Mouse (Mus musculus) embryonic facial prominence, embryonic 15.5 days (tissue): Measurements from ENCODE around the gene Crebrf. TPM values are rescaled to one million over a fixed set of nuclear protein-coding genes. Genes with fewer than 3 reads are reported as not detected.
A peak's percentile ranks its signal among the peaks of the same experiment; 100 is the strongest.

Source experiments
- ATAC-seq: fragments of 200-750 bp; cut with Nextera tagmentation; 2 replicates; pipeline ENCODE4 v1.8.0; 2017; ENCODE audit warnings: low read depth, moderate TSS enrichment; ENCODE audit not compliant: insufficient number of reproducible peaks, low FRiP score, low TSS enrichment
- H3K27ac ChIP-seq: fragments of 300-500 bp; sonication (generic); replicated peaks from 2 replicates; pipeline ENCODE4 v1.5.1; 2015; ENCODE audit warnings: mild to moderate bottlenecking, inconsistent platforms
- H3K27me3 ChIP-seq: fragments of 300-500 bp; sonication (generic); 2 replicates; pipeline ENCODE4 v1.6.1; 2015; ENCODE audit warnings: inconsistent platforms
- H3K36me3 ChIP-seq: fragments of 300-500 bp; sonication (generic); 2 replicates; pipeline ENCODE4 v1.6.1; 2015; ENCODE audit warnings: mild to moderate bottlenecking, inconsistent platforms
- H3K4me1 ChIP-seq: fragments of 300-500 bp; sonication (generic); 2 replicates; pipeline ENCODE4 v1.6.1; 2015; ENCODE audit warnings: inconsistent platforms
- H3K4me2 ChIP-seq: fragments of 300-500 bp; sonication (generic); replicated peaks from 2 replicates; pipeline ENCODE4 v1.6.1; 2015; ENCODE audit warnings: mild to moderate bottlenecking, inconsistent platforms
- H3K4me3 ChIP-seq: fragments of 300-500 bp; sonication (generic); replicated peaks from 2 replicates; pipeline ENCODE4 v1.5.1; 2015; ENCODE audit warnings: mild to moderate bottlenecking, inconsistent platforms
- H3K9ac ChIP-seq: fragments of 300-500 bp; sonication (generic); 2 replicates; pipeline ENCODE4 v1.6.1; 2015; ENCODE audit warnings: inconsistent platforms
- H3K9me3 ChIP-seq: fragments of 300-500 bp; sonication (generic); replicated peaks from 2 replicates; pipeline ENCODE4 v1.6.1; 2016; ENCODE audit warnings: inconsistent platforms
- WGBS: fragments of 180-500 bp; shearing (Covaris S2); methylation state at CpG from one replicate; pipeline ENCODE4 v1.1.7; 2015; 5-methylcytosine and 5-hydroxymethylcytosine counted together
- polyA plus RNA-seq: library from polyadenylated mRNA; unstranded; fragments of >200 nt; fragmentation: Nextera tagmentation; extraction: Ambion mirVana; gene quantifications from 2 replicates; pipeline ENCODE4 v1.2.1, GENCODE M21; 2015

Crebrf gene
- 7.5 and 9.3 TPM in 2 replicates for polyA plus RNA-seq

DNA sequence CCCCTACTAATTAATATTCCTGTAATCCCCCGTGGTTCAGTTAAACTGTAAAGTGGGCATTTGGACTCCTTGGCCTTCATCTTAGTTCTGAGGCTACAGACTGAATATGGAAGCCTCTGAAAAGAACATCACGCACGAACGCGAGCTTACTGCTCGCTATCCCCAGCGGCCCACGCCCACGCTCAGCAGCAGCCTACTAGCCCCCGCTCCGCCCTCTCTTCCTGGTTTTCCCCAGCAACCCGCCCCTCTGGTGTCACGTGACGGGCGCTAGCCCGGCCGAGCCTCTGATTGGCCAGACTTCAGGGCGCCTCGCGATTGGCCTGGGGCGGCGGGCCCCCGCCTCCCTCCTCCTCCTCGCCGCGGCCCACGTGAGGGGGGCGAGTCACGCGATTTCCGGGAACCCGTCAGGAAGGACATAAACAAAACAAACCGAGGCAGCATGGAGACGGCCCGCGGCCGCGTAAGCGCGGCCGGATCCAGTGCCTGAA lies at the start of gene Crebrf:
Crebrf (plus strand) TSS at position 380 of the 488 bp plus-strand sequence.
- H3K27ac ChIP-seq = peak within 1 kb of the TSS; percentile 79
- under 1% methylated on average over 41 of the region's 41 CpGs for WGBS

DNA sequence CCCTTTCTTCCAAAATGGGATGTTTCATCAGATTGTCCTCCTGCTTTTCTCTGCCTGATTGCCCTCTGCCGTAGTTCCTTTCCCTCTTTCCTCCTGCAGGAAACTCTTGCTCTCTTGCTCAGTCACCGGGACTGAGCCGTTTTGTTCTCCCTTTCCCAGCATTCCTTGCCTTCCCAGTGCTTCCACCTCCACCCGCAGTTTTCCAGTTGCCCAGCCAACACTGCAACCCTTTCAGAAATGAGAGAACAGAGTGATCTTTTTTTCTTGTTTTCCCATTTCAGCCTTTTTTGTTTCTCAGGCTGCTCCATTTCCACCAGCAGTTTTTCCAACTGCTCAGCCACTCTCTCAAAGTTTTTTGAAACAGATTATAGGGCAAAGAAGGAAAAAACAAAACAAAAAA lies 44.2 kb upstream of the Crebrf start:
- ATAC-seq = no peak
- H3K4me2 ChIP-seq = no peak overlapping the region

More for the DNA sequence above, at the start of gene Crebrf:
- no peaks in the 10 kb centered on the region for H3K27me3 ChIP-seq
- peak within 1 kb of the TSS; percentile 69 for H3K4me2 ChIP-seq
- H3K9ac ChIP-seq = peak within 1 kb of the TSS; percentile 51
- H3K36me3 ChIP-seq = no peaks in the 10 kb centered on the region
- no peaks in the 10 kb centered on the region for H3K4me1 ChIP-seq
- H3K9me3 ChIP-seq = no peaks in the 10 kb centered on the region
- peak; percentile 87 for ATAC-seq
- H3K4me3 ChIP-seq = peak within 1 kb of the TSS; percentile 96

DNA sequence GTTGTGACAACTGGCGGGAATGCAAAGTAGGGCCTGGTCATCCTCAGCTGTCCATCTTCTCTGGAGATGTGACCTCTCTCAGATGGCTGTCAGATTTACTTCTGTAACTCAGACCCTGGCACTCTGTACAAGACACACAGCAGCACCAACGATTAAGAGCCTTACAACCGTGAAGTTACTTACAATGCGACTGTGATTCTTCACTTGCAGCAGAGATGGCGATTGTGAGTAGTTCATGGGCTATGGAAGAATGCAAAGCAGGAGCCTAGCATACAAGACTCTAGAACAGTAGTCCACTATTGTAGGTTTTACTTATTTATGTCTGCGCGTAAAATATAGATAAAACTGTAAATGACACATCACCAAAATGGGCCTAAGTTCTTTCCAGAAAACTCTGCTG lies 39.6 kb upstream of the Crebrf start:
- H3K4me3 ChIP-seq = peak overlapping the region; percentile 94
- peaks cover 26% of the 10 kb centered on the region for H3K4me1 ChIP-seq
- H3K9ac ChIP-seq = no peak overlapping the region
- H3K27me3 ChIP-seq = no peaks in the 10 kb centered on the region
- peak overlapping the region; percentile 94 for H3K27ac ChIP-seq
- H3K9me3 ChIP-seq = no peaks in the 10 kb centered on the region
- H3K36me3 ChIP-seq = no peaks in the 10 kb centered on the region; the same call in 1 of the 2 replicates
- WGBS = 23% methylated on average over 7 of the region's 7 CpGs
- H3K4me2 ChIP-seq = peak overlapping the region; percentile 65
- no peak for ATAC-seq

More for the DNA sequence above, 44.2 kb upstream of the Crebrf start:
- H3K27ac ChIP-seq = no peak overlapping the region
- H3K9me3 ChIP-seq = no peaks in the 10 kb centered on the region
- WGBS = 51% methylated on average over 4 of the region's 4 CpGs
- H3K4me3 ChIP-seq = no peak overlapping the region
- no peaks in the 10 kb centered on the region for H3K27me3 ChIP-seq
- H3K4me1 ChIP-seq = peaks cover 3% of the 10 kb centered on the region; the same call in 1 of the 2 replicates
- H3K36me3 ChIP-seq = no peaks in the 10 kb centered on the region
- H3K9ac ChIP-seq = no peak overlapping the region

DNA sequence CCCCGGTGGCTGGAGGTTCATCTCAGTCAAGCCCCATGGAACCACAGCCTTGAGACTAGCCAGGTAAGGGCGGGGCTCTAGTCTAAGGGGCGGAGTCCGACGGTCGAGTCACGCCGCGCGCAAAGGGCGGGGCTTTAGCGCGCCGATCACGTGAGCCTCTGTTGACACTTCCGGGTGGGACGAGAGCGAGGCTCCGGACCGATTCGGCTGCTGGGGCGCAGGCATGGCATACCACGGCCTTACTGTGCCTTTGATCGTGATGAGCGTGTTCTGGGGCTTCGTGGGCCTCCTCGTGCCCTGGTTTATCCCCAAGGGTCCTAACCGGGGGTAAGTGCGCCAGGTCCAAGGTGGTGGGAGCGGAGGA lies 39.2 kb upstream of the Crebrf start:
- Histone ChIP-seq H3K36me3 (no peaks in the 10 kb centered on the region; the same call in 1 of the 2 replicates), H3K4me1 (peaks cover 26% of the 10 kb centered on the region), H3K4me3 (peak overlapping the region; percentile 94), H3K9ac (peak overlapping the region; percentile 85), H3K27me3 (no peaks in the 10 kb centered on the region), H3K27ac (peak overlapping the region; percentile 94), H3K4me2 (peak overlapping the region; percentile 65), H3K9me3 (no peaks in the 10 kb centered on the region)
- WGBS = under 1% methylated on average over 30 of the region's 30 CpGs
- ATAC-seq = peak; percentile 94

DNA sequence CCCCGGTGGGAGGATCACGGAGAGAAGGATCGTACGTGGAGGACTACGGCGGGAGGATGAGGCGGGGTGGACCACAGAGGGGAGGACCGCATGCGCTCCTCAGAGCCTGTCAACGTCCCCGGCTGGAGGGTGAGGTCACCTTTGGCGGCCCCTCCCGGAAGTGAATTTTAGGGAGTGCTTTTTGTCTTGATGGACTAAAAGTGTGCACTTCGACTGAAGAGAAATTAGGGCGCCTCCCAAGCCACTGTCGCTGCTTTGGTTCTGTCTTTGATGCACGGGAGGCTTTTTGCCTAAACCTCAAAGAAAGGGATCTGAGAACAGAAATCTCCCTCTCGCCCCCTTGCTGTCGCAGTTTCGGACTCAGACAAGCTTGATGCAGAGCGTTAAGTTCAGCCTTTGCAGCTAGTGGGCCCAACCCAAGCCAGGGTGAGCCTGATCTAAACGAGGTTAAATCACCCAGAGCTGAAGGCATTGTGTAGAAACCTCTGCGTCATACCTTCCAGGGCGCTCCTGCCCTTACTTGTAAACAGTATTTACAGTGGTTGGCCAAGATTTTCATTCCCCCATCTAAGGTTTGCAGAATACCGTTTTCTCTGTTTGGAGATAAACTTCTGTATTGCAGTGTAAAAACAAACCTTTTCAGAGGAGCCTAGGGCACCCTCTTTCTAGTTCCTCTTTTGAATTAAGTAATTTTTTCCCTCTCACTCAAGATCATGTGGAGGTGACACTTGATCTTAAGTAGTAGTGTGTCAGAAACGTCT lies 38.7 kb upstream of the Crebrf start:
- 2% methylated on average over 26 of the region's 26 CpGs for WGBS
- peak overlapping the region; percentile 94 for H3K27ac ChIP-seq
- H3K27me3 ChIP-seq = no peaks in the 10 kb centered on the region
- peak overlapping the region; percentile 85 for H3K9ac ChIP-seq
- no peaks in the 10 kb centered on the region for H3K9me3 ChIP-seq
- H3K4me3 ChIP-seq = peak overlapping the region; percentile 94
- H3K36me3 ChIP-seq = no peaks in the 10 kb centered on the region; the same call in 1 of the 2 replicates
- ATAC-seq = peak; percentile 89
- H3K4me2 ChIP-seq = peak overlapping the region; percentile 65
- peaks cover 26% of the 10 kb centered on the region for H3K4me1 ChIP-seq

DNA sequence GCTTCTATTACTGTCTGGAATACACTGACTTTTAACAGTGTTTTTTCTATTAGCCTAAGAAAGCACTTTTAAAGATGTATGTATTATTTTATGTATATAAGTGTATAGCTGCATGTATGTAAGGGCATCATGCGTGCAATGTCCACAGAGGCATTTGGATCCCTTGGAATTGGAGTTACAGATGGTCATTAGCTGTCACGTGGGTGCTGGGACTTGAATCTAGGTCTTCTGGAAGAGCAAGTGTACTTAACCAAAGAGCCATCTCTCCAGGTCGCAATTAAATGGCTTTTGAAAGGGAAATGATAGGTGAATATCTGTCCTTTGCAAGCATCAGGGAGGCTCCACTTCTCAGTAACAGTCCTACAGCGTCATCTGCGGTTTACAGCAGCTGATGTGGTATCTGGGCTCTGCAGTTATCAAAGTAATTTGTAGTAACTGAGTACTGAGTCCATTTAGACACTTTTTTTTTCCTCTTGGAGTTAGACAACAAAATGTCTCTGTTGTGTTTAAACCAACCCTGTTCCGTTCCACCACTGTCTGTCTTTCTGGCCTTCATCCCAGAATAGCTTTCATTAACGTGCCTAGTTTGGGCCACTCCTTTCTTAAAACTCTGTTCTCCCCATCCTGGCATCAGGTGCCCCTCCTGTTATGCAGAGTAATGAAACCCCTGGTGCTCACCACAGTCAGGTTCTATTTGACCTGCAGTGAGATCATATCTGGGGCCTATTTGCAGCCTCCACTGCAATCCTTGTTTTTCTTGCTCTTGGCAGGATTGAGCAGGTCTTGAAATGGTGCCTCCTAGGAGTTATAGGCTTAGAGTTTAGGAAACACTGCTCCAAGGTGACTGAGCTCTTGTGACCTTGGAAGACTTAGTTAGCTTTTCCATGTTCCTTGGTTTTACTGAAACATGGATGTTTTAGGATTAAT lies 37.5 kb upstream of the Crebrf start:
- no peak overlapping the region; the same call in none of the 2 replicates for H3K27ac ChIP-seq

DNA sequence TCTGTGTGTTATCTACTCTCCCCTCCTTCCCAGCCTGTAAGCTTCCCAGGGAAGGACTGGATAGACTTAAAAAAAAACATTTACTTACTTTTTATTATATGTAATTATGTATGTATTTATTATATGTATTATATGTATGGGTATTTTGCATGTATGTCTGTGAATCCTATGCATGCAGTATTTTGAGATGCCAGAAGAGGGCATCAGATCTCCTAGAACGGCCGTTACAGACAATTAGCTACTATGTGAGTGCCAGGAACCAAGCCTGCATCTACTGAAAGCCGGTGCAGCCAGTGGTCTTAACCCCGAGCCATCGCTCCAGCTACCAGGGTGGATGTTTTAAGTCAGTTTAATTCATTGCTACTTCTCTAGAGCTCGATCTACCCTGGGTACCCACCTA lies 34.2 kb upstream of the Crebrf start:
- Histone ChIP-seq H3K27ac (no peak overlapping the region), H3K9ac (no peak overlapping the region), H3K27me3 (no peaks in the 10 kb centered on the region), H3K4me2 (no peak overlapping the region), H3K4me3 (no peak overlapping the region), H3K4me1 (peaks cover 23% of the 10 kb centered on the region), H3K36me3 (peaks cover 19% of the 10 kb centered on the region), H3K9me3 (no peaks in the 10 kb centered on the region)
- ATAC-seq = no peak
- WGBS = 90% methylated on average over 6 of the region's 6 CpGs

More for the DNA sequence above, 37.5 kb upstream of the Crebrf start:
- no peaks in the 10 kb centered on the region for H3K9me3 ChIP-seq
- H3K36me3 ChIP-seq = no peaks in the 10 kb centered on the region; the same call in 1 of the 2 replicates
- H3K4me1 ChIP-seq = peaks cover 26% of the 10 kb centered on the region
- H3K4me3 ChIP-seq = peak overlapping the region; percentile 94
- no peaks in the 10 kb centered on the region for H3K27me3 ChIP-seq
- no peak for ATAC-seq
- H3K4me2 ChIP-seq = peak overlapping the region; percentile 65
- no peak overlapping the region for H3K9ac ChIP-seq
- WGBS = 72% methylated on average over 7 of the region's 7 CpGs

DNA sequence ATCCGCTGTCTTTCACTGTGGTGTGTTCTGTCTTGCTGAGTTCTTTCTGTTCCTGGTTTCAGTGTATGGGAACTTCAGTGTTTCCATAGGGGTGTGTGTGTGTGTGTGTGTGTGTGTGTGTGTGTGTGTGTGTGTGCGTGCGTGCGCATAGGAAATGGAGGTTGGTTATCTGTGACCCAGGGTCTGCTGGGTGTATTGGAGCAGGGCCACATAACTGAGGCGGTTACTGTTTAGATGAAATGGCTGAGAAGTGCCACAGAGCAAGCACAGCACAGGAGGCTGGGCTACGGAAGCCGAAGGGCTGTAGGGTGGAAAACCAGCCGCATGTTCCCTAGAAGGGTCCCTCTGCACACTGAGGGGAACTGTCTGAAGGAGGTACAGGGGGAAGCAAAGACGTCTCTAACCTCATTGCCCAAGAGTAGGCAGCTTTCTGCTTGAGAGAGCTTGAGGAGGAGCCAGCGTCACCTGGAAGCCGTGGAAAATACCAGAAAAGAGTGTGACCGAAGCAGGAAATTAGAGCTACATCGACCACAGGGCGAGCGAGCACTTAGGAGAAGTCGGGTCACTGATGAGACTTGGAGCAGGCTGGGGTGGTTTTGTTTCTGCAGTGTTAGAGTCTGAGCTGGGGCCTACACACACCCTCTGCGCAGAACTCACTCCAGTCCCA lies 29.0 kb upstream of the Crebrf start:
- 85% methylated on average over 17 of the region's 17 CpGs for WGBS
- Histone ChIP-seq H3K9me3 (no peaks in the 10 kb centered on the region), H3K4me3 (no peak overlapping the region), H3K27me3 (no peaks in the 10 kb centered on the region), H3K27ac (no peak overlapping the region), H3K9ac (no peak overlapping the region), H3K4me2 (no peak overlapping the region), H3K36me3 (peaks cover 19% of the 10 kb centered on the region; the same call in 1 of the 2 replicates), H3K4me1 (peaks cover 42% of the 10 kb centered on the region)
- no peak for ATAC-seq

DNA sequence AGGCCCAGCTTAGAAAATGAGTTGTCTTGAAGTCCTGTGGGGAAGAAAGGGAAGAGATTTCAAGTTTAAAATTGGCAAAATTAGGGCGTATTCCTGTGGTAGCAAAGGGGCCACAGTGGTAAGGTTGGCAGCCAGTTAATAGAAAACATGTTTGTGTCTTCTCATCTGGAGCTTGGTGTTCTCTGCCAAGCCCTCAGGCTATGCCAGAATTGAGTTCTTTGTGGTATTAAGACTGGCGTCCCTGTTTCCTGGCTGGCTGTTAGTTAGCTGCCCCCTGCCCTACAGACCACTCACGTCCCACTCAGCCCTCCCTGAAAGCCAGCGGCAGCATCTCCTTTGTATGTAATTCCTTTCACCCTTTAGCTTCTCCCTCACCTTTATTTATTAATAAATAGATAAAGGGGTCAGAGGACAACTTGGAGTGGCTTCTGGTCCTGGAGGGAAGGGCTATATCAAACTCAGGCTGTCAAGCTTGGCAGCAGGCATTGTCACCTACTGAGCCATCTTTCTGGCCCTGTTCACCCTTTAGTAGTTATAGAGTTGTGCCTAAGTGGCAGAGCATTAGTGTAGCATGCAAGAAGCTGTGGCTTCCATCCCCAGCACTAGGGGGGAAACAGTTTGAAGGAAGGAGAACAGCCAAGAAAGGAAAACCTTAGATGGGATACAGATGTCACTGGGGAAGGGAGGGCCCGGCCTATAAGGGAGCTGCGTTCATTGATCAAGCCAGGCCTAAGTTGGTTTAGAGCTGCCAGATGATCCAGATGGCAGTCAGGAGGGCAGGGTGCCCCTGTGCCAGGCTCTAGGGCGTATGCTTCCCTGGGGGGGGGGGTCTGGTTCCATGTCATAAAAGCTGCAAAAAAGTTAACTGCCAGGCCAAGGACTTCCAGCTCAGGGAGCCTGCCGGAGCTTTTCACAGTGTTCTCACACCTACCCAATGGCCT lies 26.4 kb upstream of the Crebrf start:
- Histone ChIP-seq H3K4me3 (no peak overlapping the region), H3K4me1 (peaks cover 42% of the 10 kb centered on the region), H3K27ac (peak overlapping the region; percentile 91), H3K9ac (0 out of 2 replicates have a peak overlapping the region, but pooled peaks have one; percentile 1), H3K27me3 (no peaks in the 10 kb centered on the region), H3K9me3 (no peaks in the 10 kb centered on the region), H3K4me2 (no peak overlapping the region), H3K36me3 (peaks cover 16% of the 10 kb centered on the region; the same call in 1 of the 2 replicates)
- 33% methylated on average over 8 of the region's 8 CpGs for WGBS
- ATAC-seq = peak; percentile 76

DNA sequence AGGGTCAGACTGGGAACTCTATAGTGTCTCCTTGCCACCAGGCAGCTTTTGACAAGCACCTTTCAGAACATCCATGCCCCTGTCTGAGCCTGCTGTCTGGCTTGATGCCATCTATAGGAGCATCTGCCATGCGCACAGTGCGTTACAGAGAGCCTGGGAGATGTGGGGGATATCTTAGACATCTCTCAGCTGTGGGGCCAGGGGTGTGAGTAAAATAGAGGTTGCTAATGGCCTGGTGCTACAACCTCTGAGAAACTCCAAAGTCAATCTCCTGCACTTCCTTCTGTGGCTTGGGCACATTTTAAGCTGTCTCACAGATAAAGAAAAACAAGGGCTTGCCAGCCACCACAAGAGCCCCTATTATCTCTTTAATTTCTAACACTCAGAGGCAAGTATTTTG lies 25.6 kb upstream of the Crebrf start:
- H3K36me3 ChIP-seq = peaks cover 8% of the 10 kb centered on the region; the same call in 1 of the 2 replicates
- H3K4me2 ChIP-seq = no peak overlapping the region
- WGBS = 21% methylated on average over 2 of the region's 2 CpGs
- no peak overlapping the region for H3K9ac ChIP-seq
- H3K4me3 ChIP-seq = no peak overlapping the region
- 0 out of 2 replicates have a peak, but pooled peaks have one; percentile 25 for ATAC-seq
- H3K27me3 ChIP-seq = no peaks in the 10 kb centered on the region
- peak overlapping the region; percentile 91 for H3K27ac ChIP-seq
- H3K9me3 ChIP-seq = no peaks in the 10 kb centered on the region
- peaks cover 42% of the 10 kb centered on the region for H3K4me1 ChIP-seq
